Mouse (Mus musculus): ENCODE measurements around the gene Foxa2. TPM values are rescaled to one million over a fixed set of nuclear protein-coding genes. Genes with fewer than 3 reads are reported as not detected.
A peak's percentile ranks its signal among the peaks of the same experiment; 100 is the strongest.

The Foxa2 gene
- polyA plus RNA-seq, 1 experiment = 16.6 TPM

- Histone ChIP-seq H3K4me3 (ENCODE audit: low read depth, low read length) (no peak overlapping the region), H3K27ac (ENCODE audit: insufficient read depth, low read depth, low read length) (no peak overlapping the region), H3K36me3 (ENCODE audit: control insufficient read depth, insufficient read depth, low read length) (no peaks in the 10 kb centered on the region), H3K4me1 (ENCODE audit: control insufficient read depth, insufficient read depth, insufficient read length, low read length) (peaks cover 2% of the 10 kb centered on the region; the same call in 1 of the 2 replicates), H3K27me3 (ENCODE audit: control insufficient read depth, insufficient read depth, low read length) (no peaks in the 10 kb centered on the region)
- no peak for TF ChIP-seq CTCF (IDR thresholded peaks at IDR 0.05; ENCODE audit: extremely low read depth, insufficient read length, insufficient replicate concordance, low read depth, low read length)
- no peak for TF ChIP-seq POLR2A (IDR thresholded peaks at IDR 0.05; ENCODE audit: low read depth, low read length)
Measured at GRCm38 (mm10) chr2:147996781-147997180, 50.0 kb downstream of the Foxa2 start.

GRCm38 (mm10) chr2:147993821-147994220 lies 52.9 kb downstream of the Foxa2 start:
- Histone ChIP-seq H3K27ac (ENCODE audit: insufficient read depth, low read depth, low read length) (peak overlapping the region; percentile 16; the same call in 1 of the 2 replicates), H3K4me3 (ENCODE audit: low read depth, low read length) (no peak overlapping the region), H3K4me1 (ENCODE audit: control insufficient read depth, insufficient read depth, insufficient read length, low read length) (peaks cover 2% of the 10 kb centered on the region; the same call in 1 of the 2 replicates), H3K27me3 (ENCODE audit: control insufficient read depth, insufficient read depth, low read length) (no peaks in the 10 kb centered on the region), H3K36me3 (ENCODE audit: control insufficient read depth, insufficient read depth, low read length) (no peaks in the 10 kb centered on the region)
- 21% methylated on average over 4 of the region's 4 CpGs for WGBS
- TF ChIP-seq CTCF (IDR thresholded peaks at IDR 0.05; ENCODE audit: extremely low read depth, insufficient read length, insufficient replicate concordance, low read depth, low read length) (no peak), POLR2A (IDR thresholded peaks at IDR 0.05; ENCODE audit: low read depth, low read length) (no peak)

- no peaks in the 10 kb centered on the region for H3K27me3 ChIP-seq (ENCODE audit: control insufficient read depth, insufficient read depth, low read length)
- no peak overlapping the region for H3K27ac ChIP-seq (ENCODE audit: insufficient read depth, low read depth, low read length)
- WGBS = 28% methylated on average over 10 of the region's 10 CpGs
- peaks cover 2% of the 10 kb centered on the region; the same call in 1 of the 2 replicates for H3K4me1 ChIP-seq (ENCODE audit: control insufficient read depth, insufficient read depth, insufficient read length, low read length)
- H3K4me3 ChIP-seq (ENCODE audit: low read depth, low read length) = no peak overlapping the region
- TF ChIP-seq POLR2A (IDR thresholded peaks at IDR 0.05; ENCODE audit: low read depth, low read length) (no peak), CTCF (IDR thresholded peaks at IDR 0.05; ENCODE audit: extremely low read depth, insufficient read length, insufficient replicate concordance, low read depth, low read length) (no peak)
- no peaks in the 10 kb centered on the region for H3K36me3 ChIP-seq (ENCODE audit: control insufficient read depth, insufficient read depth, low read length)
Measured at GRCm38 (mm10) chr2:147992935-147993679, 53.7 kb downstream of the Foxa2 start.

Data from small intestine, adult 2 months (tissue).